Mouse (Mus musculus) kidney, adult 11 months (tissue): ENCODE measurements around the gene Arhgap9.
"Not testable (repeated sequence)": the region's sequence is repeated elsewhere in the genome, so short reads cannot be mapped to it uniquely, and the experiment has no call there.

Experiments
- DNase-seq: peaks from one replicate; pipeline ENCODE4 v3.0.0; 2022

The Arhgap9 gene

GRCm38 (mm10) chr10:127292987-127293538 lies 28.7 kb upstream of the Arhgap9 start:
- DNase-seq = peak; percentile 40

GRCm38 (mm10) chr10:127293590-127294113 lies 28.1 kb upstream of the Arhgap9 start:
- DNase-seq = no peak

DNA sequence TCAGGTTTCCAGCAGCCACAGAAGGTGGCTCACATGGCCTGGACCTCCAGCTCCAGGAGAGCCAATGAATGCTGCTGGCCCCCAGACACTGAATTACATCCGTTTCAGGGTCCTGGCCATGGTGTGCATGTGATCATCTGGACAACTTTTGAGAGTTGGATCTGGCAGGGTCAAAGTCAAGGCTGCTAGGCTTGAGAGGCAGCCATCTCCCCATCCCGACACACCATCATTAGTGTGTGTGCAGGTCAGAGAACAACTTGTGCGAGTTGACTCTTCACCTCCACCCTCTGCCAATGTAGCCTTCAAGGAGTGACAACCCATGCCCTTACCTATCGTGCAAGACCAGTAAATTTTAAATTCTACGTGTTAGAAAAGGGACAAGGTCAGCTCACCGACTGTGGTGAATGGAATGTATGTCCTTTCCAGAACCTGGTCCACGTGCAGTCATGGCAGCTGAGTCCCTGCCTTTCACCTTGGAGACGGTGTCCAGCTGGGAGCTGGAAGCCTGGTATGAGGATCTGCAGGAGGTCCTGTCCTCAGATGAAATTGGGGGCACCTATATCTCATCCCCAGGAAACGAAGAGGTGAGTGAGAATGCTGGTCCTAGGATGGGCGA lies 26.8 kb upstream of the Arhgap9 start:
- DNase-seq = peak; percentile 25

GRCm38 (mm10) chr10:127295986-127296794 lies 25.6 kb upstream of the Arhgap9 start:
- no peak for DNase-seq

- DNase-seq = no peak
These were observed 24.5 kb upstream of the Arhgap9 start for GRCm38 (mm10) chr10:127297015-127297871.

- no peak for DNase-seq
These were observed 21.4 kb upstream of the Arhgap9 start for GRCm38 (mm10) chr10:127300361-127300760.

DNA sequence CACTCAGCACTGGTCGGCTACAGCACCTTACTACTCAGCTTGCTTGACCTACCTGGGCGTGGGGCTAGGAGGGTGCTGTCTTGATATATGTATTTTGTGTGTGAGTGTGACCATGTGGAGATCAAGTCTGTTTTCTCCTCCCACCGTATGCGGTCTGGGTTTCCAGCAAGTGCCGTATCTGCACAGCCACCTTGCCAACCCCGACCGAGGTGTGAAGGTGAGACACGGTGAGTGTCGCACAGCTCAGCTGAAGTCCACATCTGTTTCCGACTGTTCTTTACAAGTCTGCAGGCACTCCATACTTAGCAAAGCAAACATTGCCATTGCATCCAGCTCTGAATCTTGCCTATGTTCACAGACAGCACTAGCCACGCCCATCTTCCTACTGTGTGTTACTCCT lies 18.6 kb upstream of the Arhgap9 start:
- DNase-seq = no peak

- not testable (repeated sequence) for DNase-seq
These were observed 12.6 kb upstream of the Arhgap9 start for GRCm38 (mm10) chr10:127309167-127309566.

- DNase-seq = no peak
These were observed 11.0 kb upstream of the Arhgap9 start for GRCm38 (mm10) chr10:127310523-127311475.

GRCm38 (mm10) chr10:127311476-127312355 lies 10.0 kb upstream of the Arhgap9 start, which contains the start of gene Mars:
Mars (minus strand) TSS chr10:127311786.
- DNase-seq = peak; percentile 96

DNA sequence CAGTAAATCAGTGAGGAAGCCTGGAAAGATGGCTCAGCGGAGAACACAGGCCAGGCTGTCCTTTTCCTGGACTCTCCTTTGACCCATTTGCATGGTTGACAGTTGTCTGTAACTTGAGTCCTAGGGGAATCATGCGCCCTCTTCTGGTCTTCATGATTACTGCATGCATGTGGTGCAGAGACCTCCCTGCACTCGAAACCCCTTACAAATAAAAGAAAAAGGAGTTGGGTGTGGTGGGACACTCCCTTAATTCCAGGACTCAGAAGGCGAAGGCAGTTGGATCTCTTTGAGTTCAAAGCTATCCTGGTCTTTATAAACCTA lies 9.4 kb upstream of the Arhgap9 start:
- DNase-seq = peak; percentile 82

- DNase-seq = no peak
These were observed 8.9 kb upstream of the Arhgap9 start for GRCm38 (mm10) chr10:127312858-127313257.

DNA sequence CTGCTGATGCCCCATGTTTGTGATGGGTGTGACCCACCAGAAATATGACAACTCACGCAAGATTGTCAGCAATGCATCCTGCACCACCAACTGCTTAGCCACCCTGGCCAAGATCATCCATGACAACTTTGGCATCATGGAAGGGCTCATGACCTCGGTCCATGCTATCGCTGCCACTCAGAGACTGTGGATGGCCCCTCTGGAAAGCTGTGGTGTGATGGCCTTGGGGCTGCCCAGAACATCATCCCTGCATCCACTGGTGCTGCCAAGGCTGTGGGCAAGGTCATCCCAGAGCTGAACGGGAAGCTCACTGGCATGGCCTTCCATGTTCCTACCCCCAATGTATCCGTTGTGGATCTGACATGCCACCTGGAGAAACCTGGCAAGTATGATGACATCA lies 8.2 kb upstream of the Arhgap9 start:
- not testable (repeated sequence) for DNase-seq

DNA sequence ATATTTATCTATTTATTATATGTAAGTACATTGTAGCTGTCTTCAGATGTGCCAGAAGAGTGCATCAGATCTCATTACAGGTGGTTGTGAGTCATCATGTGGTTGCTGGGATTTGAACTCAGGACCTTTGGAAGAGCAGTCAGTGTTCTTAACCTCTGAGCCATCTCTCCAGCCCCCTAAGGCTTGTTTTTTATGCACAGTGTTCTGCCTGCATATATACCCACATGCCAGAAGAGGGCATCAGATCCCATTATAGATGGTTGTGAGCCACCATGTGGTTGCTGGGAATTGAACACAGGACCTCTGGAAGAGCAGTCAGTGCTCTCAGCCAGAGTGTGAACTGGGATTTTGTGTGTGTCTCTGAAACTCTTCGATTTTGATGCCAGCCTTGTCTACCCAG lies 6.8 kb upstream of the Arhgap9 start:
- not testable (repeated sequence) for DNase-seq

DNA sequence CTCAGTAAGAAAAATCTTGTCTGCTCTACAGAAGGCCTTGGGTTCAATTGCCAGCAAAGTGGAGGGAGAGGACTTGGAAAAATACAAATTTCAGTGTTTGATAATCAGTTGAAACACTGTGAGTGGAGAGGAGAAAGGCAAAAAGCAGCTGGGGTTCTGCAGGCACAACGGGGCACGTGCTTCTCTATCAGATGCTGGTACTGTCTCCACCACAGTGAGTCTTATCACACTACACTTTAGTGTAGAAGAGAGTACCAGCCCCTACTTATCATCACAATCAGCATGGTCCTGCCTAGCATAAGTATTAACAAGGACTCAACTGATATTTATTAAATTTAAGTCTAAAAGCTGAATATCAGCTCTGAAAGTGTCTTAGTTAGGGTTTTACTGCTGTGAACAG lies 4.5 kb upstream of the Arhgap9 start:
- DNase-seq = no peak

DNA sequence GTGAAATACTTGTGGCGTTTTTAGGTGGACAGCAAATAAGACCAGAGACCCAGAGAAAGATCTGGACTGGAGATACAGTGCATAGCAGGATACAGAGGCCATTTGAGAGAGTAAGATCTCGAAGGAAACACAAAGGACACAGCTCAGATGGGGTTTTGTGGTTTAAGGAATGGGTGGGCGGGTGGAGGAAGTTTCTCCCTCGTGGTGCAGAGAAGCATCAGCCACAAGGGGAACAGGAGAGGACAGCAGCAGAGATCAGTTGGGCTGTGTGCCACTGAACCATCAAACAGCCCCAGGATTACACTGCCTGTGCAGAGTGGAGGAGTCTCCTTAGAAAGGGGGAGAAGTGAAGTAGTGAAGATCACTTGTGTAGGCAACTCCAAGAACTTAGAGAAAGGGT lies 3.8 kb upstream of the Arhgap9 start:
- no peak for DNase-seq

GRCm38 (mm10) chr10:127319969-127320368 lies 1.8 kb upstream of the Arhgap9 start:
- DNase-seq = no peak

DNA sequence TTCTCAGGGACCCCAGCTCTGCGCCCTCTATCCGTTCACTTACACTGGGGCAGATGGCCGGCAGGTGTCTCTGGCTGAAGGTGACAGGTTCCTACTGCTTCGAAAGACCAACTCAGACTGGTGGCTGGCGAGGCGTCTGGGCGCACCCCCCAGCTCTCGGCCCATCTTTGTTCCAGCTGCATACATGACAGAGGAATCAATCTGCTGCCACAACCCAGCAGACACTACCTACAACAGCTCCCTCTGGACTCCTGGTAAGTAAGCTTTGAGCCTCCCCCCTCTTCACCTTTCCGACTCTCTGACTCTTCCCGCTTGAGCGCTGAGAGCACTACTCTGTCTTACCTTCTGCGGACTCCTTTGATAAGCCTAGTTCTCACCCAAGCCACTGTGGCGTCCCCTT lies 414 bp downstream of the Arhgap9 start:
- DNase-seq = no peak

- no peak for DNase-seq
These were observed 905 bp downstream of the Arhgap9 start for GRCm38 (mm10) chr10:127322669-127323068.

- DNase-seq = no peak
These were observed 1.5 kb downstream of the Arhgap9 start for GRCm38 (mm10) chr10:127323131-127323855.
